Mouse (Mus musculus) small intestine, adult 2 months (tissue): ENCODE data around the gene Dnajc1. TPM values are rescaled to one million over a fixed set of nuclear protein-coding genes. Genes with fewer than 3 reads are reported as not detected.

Experiments used
- H3K27ac ChIP-seq: fragments of 200-500 bp; 2 replicates; pipeline ENCODE4 v1.5.1; 2012; ENCODE audit warnings: low read depth, low read length, control low read depth, inconsistent platforms; ENCODE audit not compliant: insufficient read depth
- H3K27me3 ChIP-seq: fragments of 200-500 bp; 2 replicates; pipeline ENCODE4 v1.6.1; 2012; ENCODE audit warnings: mild to moderate bottlenecking, moderate library complexity, low read length, inconsistent platforms; ENCODE audit not compliant: control insufficient read depth, insufficient read depth
- H3K36me3 ChIP-seq: fragments of 200-500 bp; 2 replicates; pipeline ENCODE4 v1.6.1; 2012; ENCODE audit warnings: mild to moderate bottlenecking, low read length, control low read depth, inconsistent platforms; ENCODE audit not compliant: control insufficient read depth, insufficient read depth
- H3K4me1 ChIP-seq: fragments of 200-500 bp; 2 replicates; pipeline ENCODE4 v1.6.1; 2012; ENCODE audit warnings: low read length, inconsistent platforms, mixed read lengths; ENCODE audit not compliant: control insufficient read depth, insufficient read depth, insufficient read length
- H3K4me3 ChIP-seq: fragments of 200-500 bp; 2 replicates; pipeline ENCODE4 v1.5.1; 2012; ENCODE audit warnings: low read depth, mild to moderate bottlenecking, control low read depth, inconsistent platforms, low read length, moderate library complexity
- CTCF ChIP-seq: fragments of 200-500 bp; IDR thresholded peaks from 2 replicates; pipeline ENCODE4 v1.5.1; 2012; ENCODE audit warnings: low read depth, mild to moderate bottlenecking, control low read depth, inconsistent platforms, low read length, moderate library complexity, mixed read lengths; ENCODE audit not compliant: insufficient replicate concordance, insufficient read length; ENCODE audit errors: extremely low read depth
- POLR2A ChIP-seq: fragments of 200-500 bp; IDR thresholded peaks from 2 replicates; pipeline ENCODE4 v1.6.1; 2012; ENCODE audit warnings: low read depth, mild to moderate bottlenecking, control low read depth, inconsistent platforms, low read length, moderate library complexity
- WGBS: fragments of 180-500 bp; shearing (Covaris S2); methylation state at CpG from one replicate; pipeline ENCODE4 v1.1.7; 2018; 5-methylcytosine and 5-hydroxymethylcytosine counted together
- polyA plus RNA-seq: library from polyadenylated mRNA; depleted of rRNA; stranded (reverse); fragments of >200 nt; gene quantifications from 2 replicates; pipeline ENCODE4 v1.2.3, GENCODE M21; 2012

Gene Dnajc1
- polyA plus RNA-seq, 1 experiment: 25.2 TPM

- Histone ChIP-seq H3K4me3 (no peak overlapping the region), H3K27ac (no peak overlapping the region), H3K4me1 (no peaks in the 10 kb centered on the region), H3K36me3 (no peaks in the 10 kb centered on the region), H3K27me3 (no peaks in the 10 kb centered on the region)
- 73% methylated on average over 3 of the region's 3 CpGs for WGBS
- TF ChIP-seq CTCF: no peak
- no peak for TF ChIP-seq POLR2A
These were observed 91.7 kb downstream of the Dnajc1 start for GRCm38 (mm10) chr2:18300949-18301348.

DNA sequence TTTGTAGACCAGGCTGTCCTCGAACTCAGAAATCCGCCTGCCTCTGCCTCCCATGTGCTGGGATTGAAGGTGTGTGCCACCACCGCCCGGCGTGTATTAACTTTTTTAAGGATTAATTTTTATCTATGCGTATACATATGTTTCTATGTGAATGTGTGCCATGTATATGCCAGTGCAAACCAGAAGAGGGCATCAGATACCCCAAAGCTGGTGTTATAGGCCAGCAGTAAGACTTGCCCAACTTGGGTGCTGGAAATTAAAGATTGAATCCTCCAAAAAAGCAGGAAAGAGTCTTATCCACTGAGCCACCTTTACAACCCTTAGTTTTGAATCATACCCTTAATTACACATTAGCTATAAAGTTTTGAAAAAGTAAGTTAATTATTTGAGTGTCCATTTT lies 107.5 kb downstream of the Dnajc1 start:
- no peak overlapping the region for H3K27ac ChIP-seq
- H3K4me1 ChIP-seq: no peaks in the 10 kb centered on the region
- H3K27me3 ChIP-seq: no peaks in the 10 kb centered on the region
- WGBS: 96% methylated on average over 6 of the region's 6 CpGs
- H3K4me3 ChIP-seq: no peak overlapping the region
- TF ChIP-seq POLR2A: no peak
- TF ChIP-seq CTCF: no peak
- H3K36me3 ChIP-seq: peaks cover 5% of the 10 kb centered on the region; the same call in 1 of the 2 replicates

DNA sequence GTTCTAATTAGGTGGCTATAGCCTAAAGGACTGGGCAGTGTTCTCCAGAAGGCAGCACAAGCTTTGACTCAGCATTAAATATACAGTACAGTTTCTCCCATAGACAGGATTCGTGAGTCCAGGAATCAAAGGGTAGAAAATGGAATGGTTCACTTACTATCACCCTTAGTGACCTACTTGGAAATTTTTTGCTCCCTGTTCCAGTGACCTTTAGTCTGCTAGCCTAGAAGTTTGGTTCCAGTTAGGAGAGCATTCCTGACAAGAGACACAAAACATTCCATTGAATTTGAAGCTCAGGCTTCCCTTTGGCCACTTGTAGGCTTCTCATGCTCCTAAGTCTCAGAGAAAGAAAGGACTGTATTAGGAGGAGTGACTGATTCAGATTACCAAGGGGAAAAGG lies 126.9 kb downstream of the Dnajc1 start:
- TF ChIP-seq CTCF: no peak
- TF ChIP-seq POLR2A: no peak
- Histone ChIP-seq H3K27ac (no peak overlapping the region), H3K36me3 (no peaks in the 10 kb centered on the region), H3K27me3 (no peaks in the 10 kb centered on the region), H3K4me1 (no peaks in the 10 kb centered on the region), H3K4me3 (no peak overlapping the region)
- 92% methylated on average over 1 of the region's 1 CpGs for WGBS

DNA sequence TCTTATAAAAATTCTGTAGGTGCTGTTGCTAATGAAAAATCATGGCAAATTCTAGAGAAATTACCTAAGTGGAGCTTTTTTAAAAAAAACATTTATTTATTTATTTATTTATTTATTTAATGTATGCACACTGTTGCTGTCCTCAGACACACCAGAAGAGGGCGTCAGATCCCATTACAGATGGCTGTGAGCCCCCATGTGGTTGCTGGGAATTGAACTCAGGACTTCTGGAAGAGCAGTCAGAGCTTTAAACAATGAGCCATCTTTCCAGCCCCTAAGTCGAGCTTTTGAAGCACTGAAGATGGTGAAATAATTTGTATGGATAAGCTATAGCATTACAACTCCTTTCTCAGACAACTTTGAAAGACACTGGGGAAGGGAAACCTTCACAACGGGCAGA lies 128.1 kb downstream of the Dnajc1 start:
- H3K27me3 ChIP-seq: no peaks in the 10 kb centered on the region
- H3K4me1 ChIP-seq: no peaks in the 10 kb centered on the region
- no peaks in the 10 kb centered on the region for H3K36me3 ChIP-seq
- no peak overlapping the region for H3K4me3 ChIP-seq
- H3K27ac ChIP-seq: no peak overlapping the region
- 81% methylated on average over 3 of the region's 3 CpGs for WGBS
- TF ChIP-seq POLR2A (no peak), CTCF (no peak)

DNA sequence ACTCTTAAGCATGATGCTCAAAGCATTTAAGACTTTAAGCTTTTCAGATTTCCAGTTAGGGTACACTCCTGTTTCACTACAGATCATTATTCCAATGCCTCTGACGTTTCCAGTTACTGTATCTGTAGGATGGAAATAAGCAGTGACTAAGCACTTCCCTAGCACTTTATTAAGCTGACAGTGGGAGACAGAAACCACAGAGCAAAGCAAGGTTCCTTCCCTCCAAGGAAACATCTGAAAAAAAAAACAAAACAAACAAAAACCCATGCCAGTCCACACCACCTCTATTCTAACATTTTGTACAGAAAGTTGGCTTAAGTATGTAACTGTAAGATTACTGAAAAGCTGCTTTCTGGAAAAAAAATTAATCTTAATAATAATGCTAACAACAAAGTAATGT lies 130.3 kb downstream of the Dnajc1 start:
- no peaks in the 10 kb centered on the region for H3K36me3 ChIP-seq
- no peaks in the 10 kb centered on the region for H3K4me1 ChIP-seq
- H3K27me3 ChIP-seq: no peaks in the 10 kb centered on the region
- H3K27ac ChIP-seq: no peak overlapping the region
- 41% methylated on average over 1 of the region's 1 CpGs for WGBS
- no peak for TF ChIP-seq CTCF
- TF ChIP-seq POLR2A: no peak
- no peak overlapping the region for H3K4me3 ChIP-seq

DNA sequence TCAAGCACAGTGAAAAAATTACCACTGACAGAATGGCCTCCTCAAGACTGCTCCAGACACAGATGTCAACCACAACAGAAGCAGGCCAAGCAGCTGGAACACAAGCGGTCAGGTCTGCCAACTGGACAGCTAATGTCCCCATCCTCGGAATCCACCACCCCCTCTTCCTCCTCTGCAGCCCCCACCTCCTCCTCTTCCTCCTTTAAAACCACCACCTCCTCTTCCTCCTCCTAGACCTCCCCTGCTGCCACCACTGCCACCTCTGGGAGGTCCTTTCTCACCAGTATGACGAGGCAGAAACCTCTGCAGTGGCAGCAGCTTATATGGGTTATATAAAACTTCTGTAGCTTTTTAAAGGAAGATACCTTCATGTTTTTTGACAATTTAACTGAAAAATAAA lies 143.4 kb downstream of the Dnajc1 start:
- TF ChIP-seq CTCF (no peak), POLR2A (no peak)
- 85% methylated on average over 3 of the region's 3 CpGs for WGBS
- no peaks in the 10 kb centered on the region for H3K27me3 ChIP-seq
- H3K4me1 ChIP-seq: no peaks in the 10 kb centered on the region
- no peak overlapping the region for H3K4me3 ChIP-seq
- H3K36me3 ChIP-seq: peaks cover 5% of the 10 kb centered on the region; the same call in 1 of the 2 replicates
- H3K27ac ChIP-seq: no peak overlapping the region

GRCm38 (mm10) chr2:18235524-18235923 lies 157.1 kb downstream of the Dnajc1 start:
- TF ChIP-seq POLR2A: no peak
- TF ChIP-seq CTCF: no peak
- Histone ChIP-seq H3K27me3 (no peaks in the 10 kb centered on the region), H3K36me3 (no peaks in the 10 kb centered on the region), H3K27ac (no peak overlapping the region), H3K4me3 (no peak overlapping the region), H3K4me1 (no peaks in the 10 kb centered on the region)
- 95% methylated on average over 5 of the region's 5 CpGs for WGBS
